In genomic region chr14:121247287-121247686, GRCm38 (mm10) we compare ENCODE assay signal across 9 mouse cellular contexts.
A peak's percentile ranks its signal among the peaks of the same experiment; 100 is the strongest.
DNase-seq lines count a peak whose midpoint lies in the region; ATAC-seq lines count a peak whose summit lies in the region.
"Had no signal": no experiment of that assay in that cellular context is flagged by ENCODE, and none has a peak within 500 bp of the region (broad histone marks: within the 10 kb centered on the region; RNA-seq: fewer than 3 reads in every experiment).

No protein-coding gene starts in this region.

- no peak overlapping the region for H3K4me2 ChIP-seq in heart, embryonic 12.5 days
- no peak overlapping the region for H3K4me2 ChIP-seq in midbrain, embryonic 11.5 days
- H3K4me2 ChIP-seq in embryonic facial prominence, embryonic 13.5 days = no peak overlapping the region
- H3K4me2 ChIP-seq in limb, embryonic 15.5 days = no peak overlapping the region
- H3K4me2 ChIP-seq: liver, embryonic 15.5 days had no signal

- WGBS in heart, embryonic 12.5 days = 56% methylated on average over 7 of the region's 7 CpGs
- 69% methylated on average over 7 of the region's 7 CpGs for WGBS in midbrain, embryonic 10.5 days
- 63% methylated on average over 7 of the region's 7 CpGs for WGBS in midbrain, embryonic 11.5 days
- WGBS in embryonic facial prominence, embryonic 13.5 days = 17% methylated on average over 7 of the region's 7 CpGs
- WGBS in limb, embryonic 15.5 days = 18% methylated on average over 7 of the region's 7 CpGs

- no peaks in the 10 kb centered on the region for H3K27me3 ChIP-seq in heart, embryonic 12.5 days (replicated peaks)
- H3K27me3 ChIP-seq in midbrain, embryonic 10.5 days (ENCODE audit: low read depth, poor library complexity, severe bottlenecking) = no peaks in the 10 kb centered on the region
- H3K27me3 ChIP-seq in midbrain, embryonic 11.5 days (ENCODE audit: control insufficient read depth, insufficient read depth, low read length) = no peaks in the 10 kb centered on the region
- no peaks in the 10 kb centered on the region for H3K27me3 ChIP-seq in embryonic facial prominence, embryonic 13.5 days
- no peaks in the 10 kb centered on the region for H3K27me3 ChIP-seq in limb, embryonic 15.5 days
- H3K27me3 ChIP-seq: liver, embryonic 15.5 days had no signal

- H3K27ac ChIP-seq in heart, embryonic 12.5 days (ENCODE audit: poor library complexity, severe bottlenecking) = peak overlapping the region; percentile 56
- H3K27ac ChIP-seq in midbrain, embryonic 10.5 days (replicated peaks) = peak overlapping the region; percentile 28; the same call in 1 of the 2 replicates
- no peak overlapping the region for H3K27ac ChIP-seq in midbrain, embryonic 11.5 days (ENCODE audit: low read depth, low read length)
- H3K27ac ChIP-seq in embryonic facial prominence, embryonic 13.5 days = peak overlapping the region; percentile 87
- H3K27ac ChIP-seq in limb, embryonic 15.5 days = peak overlapping the region; percentile 91
- H3K27ac ChIP-seq: liver, embryonic 15.5 days had no signal

- no peak for DNase-seq in heart, adult 18-20 months
- no peak for DNase-seq in midbrain, embryonic 10.5 days (ENCODE audit: low spot score)
- no peak for DNase-seq in midbrain, embryonic 11.5 days (ENCODE audit: low spot score, missing footprints)
- DNase-seq in natural killer cell, adult 2 months (ENCODE audit: low spot score in 2 of 2) = no peak
- no peak for DNase-seq in spleen, adult 18-20 months

- no peak for ATAC-seq in heart, embryonic 12.5 days (ENCODE audit: insufficient number of reproducible peaks, low FRiP score)
- no peak for ATAC-seq in midbrain, embryonic 11.5 days (ENCODE audit: low FRiP score)
- ATAC-seq in embryonic facial prominence, embryonic 13.5 days (ENCODE audit: insufficient number of reproducible peaks, insufficient read depth, low FRiP score, low TSS enrichment, low read depth) = no peak
- ATAC-seq in limb, embryonic 15.5 days (ENCODE audit: insufficient number of reproducible peaks, low FRiP score, low TSS enrichment, low read depth) = peak; percentile 80

- H3K9ac ChIP-seq in heart, embryonic 12.5 days = no peak overlapping the region
- H3K9ac ChIP-seq in midbrain, embryonic 11.5 days (ENCODE audit: low read length) = no peak overlapping the region
- 0 out of 2 replicates have a peak overlapping the region, but pooled peaks have one; percentile 38 for H3K9ac ChIP-seq in embryonic facial prominence, embryonic 13.5 days
- H3K9ac ChIP-seq in limb, embryonic 15.5 days = no peak overlapping the region
- H3K9ac ChIP-seq: liver, embryonic 15.5 days had no signal

- peaks cover 48% of the 10 kb centered on the region for H3K36me3 ChIP-seq in heart, embryonic 12.5 days
- peaks cover 30% of the 10 kb centered on the region for H3K36me3 ChIP-seq in midbrain, embryonic 10.5 days
- H3K36me3 ChIP-seq in midbrain, embryonic 11.5 days (ENCODE audit: control insufficient read depth, insufficient read depth, low read length) = no peaks in the 10 kb centered on the region; the same call in 1 of the 2 replicates
- H3K36me3 ChIP-seq in embryonic facial prominence, embryonic 13.5 days = peaks cover 47% of the 10 kb centered on the region
- peaks cover 39% of the 10 kb centered on the region for H3K36me3 ChIP-seq in limb, embryonic 15.5 days

- no peaks in the 10 kb centered on the region for H3K9me3 ChIP-seq in heart, embryonic 12.5 days (replicated peaks)
- H3K9me3 ChIP-seq in midbrain, embryonic 10.5 days (replicated peaks) = no peaks in the 10 kb centered on the region
- H3K9me3 ChIP-seq in midbrain, embryonic 11.5 days (ENCODE audit: control insufficient read depth, low read length) = no peaks in the 10 kb centered on the region
- no peaks in the 10 kb centered on the region for H3K9me3 ChIP-seq in embryonic facial prominence, embryonic 13.5 days
- H3K9me3 ChIP-seq in limb, embryonic 15.5 days = no peaks in the 10 kb centered on the region
- H3K9me3 ChIP-seq: liver, embryonic 15.5 days had no signal

- no peak overlapping the region for H3K4me3 ChIP-seq in heart, embryonic 12.5 days
- H3K4me3 ChIP-seq in midbrain, embryonic 10.5 days = no peak overlapping the region
- no peak overlapping the region for H3K4me3 ChIP-seq in midbrain, embryonic 11.5 days (ENCODE audit: low read depth, low read length)
- no peak overlapping the region for H3K4me3 ChIP-seq in embryonic facial prominence, embryonic 13.5 days
- no peak overlapping the region for H3K4me3 ChIP-seq in limb, embryonic 15.5 days
- H3K4me3 ChIP-seq: liver, embryonic 15.5 days had no signal

- peaks cover 38% of the 10 kb centered on the region for H3K4me1 ChIP-seq in heart, embryonic 12.5 days (replicated peaks)
- H3K4me1 ChIP-seq in midbrain, embryonic 10.5 days = peaks cover 40% of the 10 kb centered on the region
- H3K4me1 ChIP-seq in midbrain, embryonic 11.5 days (ENCODE audit: control insufficient read depth, insufficient read depth, low read length) = no peaks in the 10 kb centered on the region
- H3K4me1 ChIP-seq in embryonic facial prominence, embryonic 13.5 days = peaks cover 50% of the 10 kb centered on the region
- H3K4me1 ChIP-seq in limb, embryonic 15.5 days = peaks cover 44% of the 10 kb centered on the region
- H3K4me1 ChIP-seq: liver, embryonic 15.5 days had no signal
